ENCODE assay signal across 13 mouse cellular contexts in genomic region chr8:61639008-61639407, GRCm38 (mm10).
A peak's percentile ranks its signal among the peaks of the same experiment; 100 is the strongest.
DNase-seq lines count a peak whose midpoint lies in the region; ATAC-seq and TF ChIP-seq lines count a peak whose summit lies in the region.
"Had no signal": no experiment of that assay in that cellular context is flagged by ENCODE, and none has a peak within 500 bp of the region (broad histone marks: within the 10 kb centered on the region; RNA-seq: fewer than 3 reads in every experiment).

No protein-coding gene starts in this region.

- peaks cover 43% of the 10 kb centered on the region for H3K4me1 ChIP-seq in heart, embryonic 12.5 days (replicated peaks)
- H3K4me1 ChIP-seq in heart, adult 2 months (ENCODE audit: control insufficient read depth, insufficient read depth, low read length) = peaks cover 22% of the 10 kb centered on the region
- peaks cover 21% of the 10 kb centered on the region; the same call in 1 of the 2 replicates for H3K4me1 ChIP-seq in lung, embryonic 14.5 days (ENCODE audit: insufficient read depth)
- peaks cover 7% of the 10 kb centered on the region for H3K4me1 ChIP-seq in embryonic facial prominence, embryonic 15.5 days
- H3K4me1 ChIP-seq in neural tube, embryonic 13.5 days (replicated peaks) = peaks cover 10% of the 10 kb centered on the region; the same call in 1 of the 2 replicates
- H3K4me1 ChIP-seq: forebrain, embryonic 12.5 days had no signal

- no peaks in the 10 kb centered on the region for H3K9me3 ChIP-seq in heart, embryonic 12.5 days (replicated peaks)
- no peaks in the 10 kb centered on the region for H3K9me3 ChIP-seq in lung, embryonic 14.5 days (ENCODE audit: low read depth, low read length)
- H3K9me3 ChIP-seq in embryonic facial prominence, embryonic 15.5 days (replicated peaks) = no peaks in the 10 kb centered on the region
- H3K9me3 ChIP-seq in neural tube, embryonic 13.5 days = no peaks in the 10 kb centered on the region
- H3K9me3 ChIP-seq: forebrain, embryonic 12.5 days had no signal

- 46% methylated on average over 3 of the region's 3 CpGs for WGBS in heart, embryonic 12.5 days
- WGBS in heart, adult 2 months = 69% methylated on average over 3 of the region's 3 CpGs
- 23% methylated on average over 3 of the region's 3 CpGs for WGBS in lung, embryonic 14.5 days
- WGBS in embryonic facial prominence, embryonic 15.5 days = 59% methylated on average over 3 of the region's 3 CpGs
- 52% methylated on average over 3 of the region's 3 CpGs for WGBS in neural tube, embryonic 13.5 days

- H3K27me3 ChIP-seq in heart, embryonic 12.5 days (replicated peaks) = no peaks in the 10 kb centered on the region
- H3K27me3 ChIP-seq in heart, adult 2 months (ENCODE audit: control insufficient read depth, insufficient read depth, low read length) = no peaks in the 10 kb centered on the region
- H3K27me3 ChIP-seq in lung, embryonic 14.5 days (ENCODE audit: insufficient read depth, low read length) = no peaks in the 10 kb centered on the region
- H3K27me3 ChIP-seq in embryonic facial prominence, embryonic 15.5 days = no peaks in the 10 kb centered on the region
- no peaks in the 10 kb centered on the region for H3K27me3 ChIP-seq in neural tube, embryonic 13.5 days
- H3K27me3 ChIP-seq: forebrain, embryonic 12.5 days had no signal

- no peak for TF ChIP-seq CTCF in heart, adult 2 months (IDR thresholded peaks at IDR 0.05)
- TF ChIP-seq CTCF in lung, embryonic 14.5 days (IDR thresholded peaks at IDR 0.05; ENCODE audit: low read depth) = no peak

- intact Hi-C loops in heart, adult 2 months (cut with DNase I) = no loop called here

- H3K79me2 ChIP-seq in heart, adult 2 months (replicated peaks; ENCODE audit: control insufficient read depth, insufficient read depth, low read length) = no peaks in the 10 kb centered on the region

- peaks cover 4% of the 10 kb centered on the region; the same call in 1 of the 2 replicates for H3K36me3 ChIP-seq in heart, embryonic 12.5 days
- peaks cover 16% of the 10 kb centered on the region for H3K36me3 ChIP-seq in heart, adult 2 months (ENCODE audit: control insufficient read depth, insufficient read depth, low read length)
- no peaks in the 10 kb centered on the region for H3K36me3 ChIP-seq in lung, embryonic 14.5 days (ENCODE audit: insufficient read depth)
- H3K36me3 ChIP-seq in embryonic facial prominence, embryonic 15.5 days = no peaks in the 10 kb centered on the region
- no peaks in the 10 kb centered on the region for H3K36me3 ChIP-seq in neural tube, embryonic 13.5 days
- H3K36me3 ChIP-seq: forebrain, embryonic 12.5 days had no signal

- no peak for TF ChIP-seq EP300 in heart, adult 2 months (IDR thresholded peaks at IDR 0.05; ENCODE audit: insufficient read depth, low read depth, low read length)

- H3K27ac ChIP-seq in heart, embryonic 12.5 days (ENCODE audit: poor library complexity, severe bottlenecking) = peak overlapping the region; percentile 10; the same call in 1 of the 2 replicates
- H3K27ac ChIP-seq in heart, adult 2 months = no peak overlapping the region
- peak overlapping the region; percentile 85 for H3K27ac ChIP-seq in lung, embryonic 14.5 days (ENCODE audit: low read depth)
- H3K27ac ChIP-seq in embryonic facial prominence, embryonic 15.5 days (replicated peaks) = peak overlapping the region; percentile 45
- H3K27ac ChIP-seq in neural tube, embryonic 13.5 days (replicated peaks) = peak overlapping the region; percentile 39; the same call in 1 of the 2 replicates
- H3K27ac ChIP-seq: forebrain, embryonic 12.5 days had no signal

- no peak overlapping the region for H3K9ac ChIP-seq in heart, embryonic 12.5 days
- H3K9ac ChIP-seq in heart, adult 2 months (ENCODE audit: low read depth, low read length) = no peak overlapping the region
- no peak overlapping the region for H3K9ac ChIP-seq in lung, embryonic 14.5 days
- no peak overlapping the region for H3K9ac ChIP-seq in embryonic facial prominence, embryonic 15.5 days
- no peak overlapping the region for H3K9ac ChIP-seq in neural tube, embryonic 13.5 days
- H3K9ac ChIP-seq: forebrain, embryonic 12.5 days; liver, postnatal 0 days had no signal

- no peak for TF ChIP-seq POLR2A in heart, adult 2 months (IDR thresholded peaks at IDR 0.05; ENCODE audit: insufficient read depth, low read depth, low read length)

- no peak for DNase-seq in heart, adult 2 months
- peak; percentile 54 for DNase-seq in lung, embryonic 14.5 days
- DNase-seq in lung, adult 18-20 months = no peak
- DNase-seq in adipocyte (ENCODE audit: low spot score) = no peak
- no peak for DNase-seq in urinary bladder, postnatal 36 days (ENCODE audit: low spot score in 2 of 2)
- DNase-seq: cerebellum, adult 9-10 months; layer of hippocampus, postnatal 36 days; liver, postnatal 0 days had no signal

- H3K4me3 ChIP-seq in heart, embryonic 12.5 days = no peak overlapping the region
- H3K4me3 ChIP-seq in heart, adult 2 months = no peak overlapping the region
- H3K4me3 ChIP-seq in lung, embryonic 14.5 days (ENCODE audit: low read depth, low read length) = no peak overlapping the region
- H3K4me3 ChIP-seq in embryonic facial prominence, embryonic 15.5 days (replicated peaks) = no peak overlapping the region
- no peak overlapping the region for H3K4me3 ChIP-seq in neural tube, embryonic 13.5 days
- H3K4me3 ChIP-seq: forebrain, embryonic 12.5 days; myocyte had no signal

- H3K4me2 ChIP-seq in heart, embryonic 12.5 days = no peak overlapping the region
- no peak overlapping the region for H3K4me2 ChIP-seq in lung, embryonic 14.5 days
- no peak overlapping the region for H3K4me2 ChIP-seq in embryonic facial prominence, embryonic 15.5 days (replicated peaks)
- no peak overlapping the region for H3K4me2 ChIP-seq in neural tube, embryonic 13.5 days
- H3K4me2 ChIP-seq: forebrain, embryonic 12.5 days had no signal

- no peak for ATAC-seq in heart, embryonic 12.5 days (ENCODE audit: insufficient number of reproducible peaks, low FRiP score)
- ATAC-seq in lung, embryonic 14.5 days (ENCODE audit: insufficient read depth) = peak; percentile 78; the same call in 1 of the 2 replicates
- no peak for ATAC-seq in embryonic facial prominence, embryonic 15.5 days (ENCODE audit: insufficient number of reproducible peaks, low FRiP score, low TSS enrichment, low read depth)
- no peak; the same call in 1 of the 2 replicates for ATAC-seq in neural tube, embryonic 13.5 days (ENCODE audit: low read depth)
- ATAC-seq: liver, postnatal 0 days had no signal
